Mouse (Mus musculus): ENCODE measurements at regions not wholly inside any gene's neighbourhood (a gene's known extent, or its start where the extent isn't known, plus 50 kb on each side); places are given as distances from the start of the nearest gene placed in this dataset.
"Not testable (repeated sequence)": the region's sequence is repeated elsewhere in the genome, so short reads cannot be mapped to it uniquely, and the experiment has no call there.

DNA sequence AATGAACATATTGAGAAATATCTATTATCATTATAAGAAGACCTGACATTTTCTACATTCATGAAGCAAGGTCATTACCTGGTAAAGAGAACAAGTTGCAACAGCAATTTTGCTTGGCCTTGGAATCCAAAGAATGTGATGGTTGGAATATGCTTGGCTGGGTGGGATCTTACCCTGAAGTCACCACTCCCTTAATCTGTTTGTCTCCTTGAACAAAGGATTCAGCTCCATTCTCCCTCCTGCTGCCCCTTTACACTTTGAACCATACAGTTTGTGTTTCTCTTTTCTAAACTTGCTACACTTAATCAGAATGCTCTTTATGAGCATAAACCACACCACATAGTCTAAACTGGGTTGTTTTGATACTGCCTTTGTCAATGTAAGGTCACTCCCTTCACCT lies 403.8 kb downstream of the Epm2a start:
- no peak for TF ChIP-seq CTCF (IDR thresholded peaks at IDR 0.05; ENCODE audit: low read depth)
- Histone ChIP-seq H3K9ac (no peak overlapping the region), H3K27ac (ENCODE audit: low read depth) (no peak overlapping the region), H3K36me3 (ENCODE audit: insufficient read depth) (no peaks in the 10 kb centered on the region), H3K4me3 (ENCODE audit: low read depth, low read length) (no peak overlapping the region), H3K4me1 (ENCODE audit: insufficient read depth) (no peaks in the 10 kb centered on the region), H3K4me2 (no peak overlapping the region), H3K9me3 (ENCODE audit: low read depth, low read length) (no peaks in the 10 kb centered on the region), H3K27me3 (ENCODE audit: insufficient read depth, low read length) (no peaks in the 10 kb centered on the region)
- no peak for ATAC-seq (ENCODE audit: insufficient read depth)
- DNase-seq = no peak

DNA sequence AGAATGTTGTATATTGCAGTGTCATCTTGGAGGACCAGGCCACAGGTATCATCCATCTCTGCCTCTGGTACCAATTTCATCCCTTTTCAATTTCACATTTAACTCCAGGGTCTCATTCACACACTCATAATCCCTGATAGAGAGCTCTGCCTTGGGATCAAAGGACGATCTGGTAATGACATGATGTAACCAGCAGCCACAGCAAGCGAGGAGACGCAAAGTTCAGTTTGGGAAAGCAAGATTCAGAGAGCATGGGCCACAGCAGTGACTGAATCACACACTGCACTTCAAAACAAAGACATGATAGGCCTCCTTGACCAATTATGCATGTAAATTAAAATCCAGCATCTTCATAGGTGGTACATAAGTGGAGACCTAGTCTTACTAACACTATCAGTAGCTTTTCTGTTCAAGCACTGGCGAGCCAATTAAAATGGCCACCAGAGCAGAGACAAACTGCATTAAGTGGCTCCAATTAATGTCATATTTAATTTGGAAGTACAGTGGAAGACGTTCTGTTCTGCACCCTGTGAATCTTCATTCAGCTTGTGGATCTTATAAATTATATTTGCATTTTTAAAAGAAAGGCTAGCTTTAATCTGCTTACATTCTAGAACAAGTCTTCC lies 412.0 kb downstream of the Epm2a start:
- no peak overlapping the region for H3K27ac ChIP-seq (ENCODE audit: low read depth)
- H3K4me2 ChIP-seq = no peak overlapping the region
- no peaks in the 10 kb centered on the region for H3K9me3 ChIP-seq (ENCODE audit: low read depth, low read length)
- WGBS = 83% methylated on average over 5 of the region's 5 CpGs
- no peak overlapping the region for H3K4me3 ChIP-seq (ENCODE audit: low read depth, low read length)
- no peak for DNase-seq
- TF ChIP-seq CTCF (IDR thresholded peaks at IDR 0.05; ENCODE audit: low read depth) = no peak
- no peak overlapping the region for H3K9ac ChIP-seq
- no peaks in the 10 kb centered on the region for H3K27me3 ChIP-seq (ENCODE audit: insufficient read depth, low read length)
- H3K36me3 ChIP-seq (ENCODE audit: insufficient read depth) = no peaks in the 10 kb centered on the region
- no peaks in the 10 kb centered on the region for H3K4me1 ChIP-seq (ENCODE audit: insufficient read depth)
- no peak for ATAC-seq (ENCODE audit: insufficient read depth)

DNA sequence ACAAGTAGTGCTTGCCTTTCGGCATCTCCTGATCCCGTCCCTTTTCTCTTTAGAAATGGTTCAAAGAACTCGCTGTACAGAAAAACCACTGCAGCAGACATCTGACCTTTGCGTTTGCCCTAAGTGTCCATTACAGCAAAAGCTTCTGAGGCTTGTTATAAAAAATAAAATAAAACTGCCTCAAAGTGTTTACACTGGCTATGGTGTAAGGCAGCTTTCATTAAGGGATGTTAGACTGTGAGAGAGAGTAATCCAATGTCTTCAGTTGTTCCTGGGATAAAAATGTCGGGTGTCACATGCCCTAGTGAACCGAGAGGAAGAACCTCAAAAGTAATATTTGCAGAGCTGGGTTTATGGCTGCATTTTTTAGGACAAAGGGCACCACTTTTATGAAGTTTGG lies 434.7 kb downstream of the Epm2a start:
- 73% methylated on average over 6 of the region's 6 CpGs for WGBS
- no peak overlapping the region for H3K9ac ChIP-seq
- no peaks in the 10 kb centered on the region for H3K4me1 ChIP-seq (ENCODE audit: insufficient read depth)
- H3K27ac ChIP-seq (ENCODE audit: low read depth) = no peak overlapping the region
- H3K4me3 ChIP-seq (ENCODE audit: low read depth, low read length) = no peak overlapping the region
- ATAC-seq (ENCODE audit: insufficient read depth) = no peak
- H3K36me3 ChIP-seq (ENCODE audit: insufficient read depth) = no peaks in the 10 kb centered on the region
- no peak for DNase-seq
- H3K27me3 ChIP-seq (ENCODE audit: insufficient read depth, low read length) = no peaks in the 10 kb centered on the region
- no peaks in the 10 kb centered on the region; the same call in 1 of the 2 replicates for H3K9me3 ChIP-seq (ENCODE audit: low read depth, low read length)
- H3K4me2 ChIP-seq = no peak overlapping the region
- no peak for TF ChIP-seq CTCF (IDR thresholded peaks at IDR 0.05; ENCODE audit: low read depth)

DNA sequence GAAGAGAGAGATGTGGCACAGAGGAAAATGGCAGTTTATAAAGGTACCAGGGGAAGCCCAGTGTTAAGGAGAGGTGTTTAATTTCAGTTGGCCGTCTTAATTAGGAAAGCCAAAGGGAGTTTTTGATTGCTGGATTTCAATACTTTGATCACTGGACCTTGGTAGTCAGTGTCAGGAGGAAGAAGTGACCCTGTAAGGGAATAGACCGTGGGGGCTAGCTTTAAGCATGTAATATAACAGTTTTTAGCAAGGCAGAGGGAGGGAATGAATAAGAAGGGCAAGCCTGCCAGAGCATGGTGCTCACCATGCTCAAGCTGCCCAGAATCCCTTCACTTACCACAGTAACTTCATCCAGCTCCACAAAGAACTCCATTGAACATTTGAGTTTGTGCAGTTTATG lies 437.1 kb downstream of the Epm2a start:
- H3K4me1 ChIP-seq (ENCODE audit: insufficient read depth) = no peaks in the 10 kb centered on the region
- H3K9ac ChIP-seq = no peak overlapping the region
- H3K4me2 ChIP-seq = no peak overlapping the region
- 79% methylated on average over 2 of the region's 2 CpGs for WGBS
- no peaks in the 10 kb centered on the region for H3K9me3 ChIP-seq (ENCODE audit: low read depth, low read length)
- ATAC-seq (ENCODE audit: insufficient read depth) (no peak), DNase-seq (no peak)
- no peak for TF ChIP-seq CTCF (IDR thresholded peaks at IDR 0.05; ENCODE audit: low read depth)
- no peak overlapping the region for H3K27ac ChIP-seq (ENCODE audit: low read depth)
- no peak overlapping the region for H3K4me3 ChIP-seq (ENCODE audit: low read depth, low read length)
- no peaks in the 10 kb centered on the region for H3K27me3 ChIP-seq (ENCODE audit: insufficient read depth, low read length)
- H3K36me3 ChIP-seq (ENCODE audit: insufficient read depth) = no peaks in the 10 kb centered on the region

DNA sequence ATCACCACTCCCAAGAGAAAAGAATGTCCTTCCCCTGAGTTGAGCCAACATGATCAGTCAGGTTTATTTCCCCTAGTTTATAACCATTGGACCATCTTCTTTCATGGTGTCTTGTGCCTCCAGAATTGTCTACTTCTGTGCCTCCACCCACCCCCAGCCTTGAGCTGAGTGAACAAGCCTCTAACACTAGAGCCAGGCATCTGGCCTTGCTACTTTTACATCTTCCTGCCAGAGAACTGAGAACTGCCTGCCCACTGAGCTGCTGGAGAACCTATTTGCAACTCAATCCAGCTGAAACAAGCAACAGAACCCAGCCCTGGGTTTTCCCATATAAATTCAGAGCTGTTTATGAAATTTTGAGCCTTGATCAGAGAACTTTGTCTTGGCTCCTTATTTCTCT lies 444.0 kb downstream of the Epm2a start:
- no peaks in the 10 kb centered on the region for H3K36me3 ChIP-seq (ENCODE audit: insufficient read depth)
- H3K27ac ChIP-seq (ENCODE audit: low read depth) = no peak overlapping the region
- H3K4me1 ChIP-seq (ENCODE audit: insufficient read depth) = no peaks in the 10 kb centered on the region
- no peak for DNase-seq
- no peak for ATAC-seq (ENCODE audit: insufficient read depth)
- H3K9ac ChIP-seq = no peak overlapping the region
- TF ChIP-seq CTCF (IDR thresholded peaks at IDR 0.05; ENCODE audit: low read depth) = no peak
- H3K4me2 ChIP-seq = no peak overlapping the region
- H3K9me3 ChIP-seq (ENCODE audit: low read depth, low read length) = no peaks in the 10 kb centered on the region
- no peaks in the 10 kb centered on the region for H3K27me3 ChIP-seq (ENCODE audit: insufficient read depth, low read length)
- H3K4me3 ChIP-seq (ENCODE audit: low read depth, low read length) = no peak overlapping the region

DNA sequence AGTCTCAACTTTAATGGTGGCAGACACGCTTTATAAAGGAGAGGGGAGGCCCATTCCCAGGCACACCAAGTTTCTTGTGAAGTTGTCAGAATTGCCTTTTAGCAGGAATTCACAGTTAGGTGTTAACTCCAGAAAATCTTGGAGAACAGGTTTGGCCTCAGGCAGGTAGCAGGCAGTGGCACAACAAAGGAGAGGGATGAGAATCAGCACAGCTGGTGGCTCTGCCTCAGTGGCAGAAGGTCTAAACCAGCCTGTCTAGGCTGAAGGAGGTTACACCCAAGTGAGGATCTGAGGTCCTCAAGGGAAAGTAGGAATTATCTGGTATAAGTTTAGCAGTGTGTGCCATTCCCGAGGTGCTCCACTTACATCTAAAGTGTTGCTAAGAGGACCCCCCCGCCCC lies 456.3 kb downstream of the Epm2a start:
- Histone ChIP-seq H3K27me3 (ENCODE audit: insufficient read depth, low read length) (no peaks in the 10 kb centered on the region), H3K27ac (ENCODE audit: low read depth) (no peak overlapping the region), H3K9me3 (ENCODE audit: low read depth, low read length) (no peaks in the 10 kb centered on the region), H3K36me3 (ENCODE audit: insufficient read depth) (no peaks in the 10 kb centered on the region), H3K4me3 (ENCODE audit: low read depth, low read length) (no peak overlapping the region), H3K4me2 (no peak overlapping the region), H3K9ac (no peak overlapping the region), H3K4me1 (ENCODE audit: insufficient read depth) (no peaks in the 10 kb centered on the region)
- 80% methylated on average over 3 of the region's 3 CpGs for WGBS
- DNase-seq (no peak), ATAC-seq (ENCODE audit: insufficient read depth) (no peak)
- no peak for TF ChIP-seq CTCF (IDR thresholded peaks at IDR 0.05; ENCODE audit: low read depth)

DNA sequence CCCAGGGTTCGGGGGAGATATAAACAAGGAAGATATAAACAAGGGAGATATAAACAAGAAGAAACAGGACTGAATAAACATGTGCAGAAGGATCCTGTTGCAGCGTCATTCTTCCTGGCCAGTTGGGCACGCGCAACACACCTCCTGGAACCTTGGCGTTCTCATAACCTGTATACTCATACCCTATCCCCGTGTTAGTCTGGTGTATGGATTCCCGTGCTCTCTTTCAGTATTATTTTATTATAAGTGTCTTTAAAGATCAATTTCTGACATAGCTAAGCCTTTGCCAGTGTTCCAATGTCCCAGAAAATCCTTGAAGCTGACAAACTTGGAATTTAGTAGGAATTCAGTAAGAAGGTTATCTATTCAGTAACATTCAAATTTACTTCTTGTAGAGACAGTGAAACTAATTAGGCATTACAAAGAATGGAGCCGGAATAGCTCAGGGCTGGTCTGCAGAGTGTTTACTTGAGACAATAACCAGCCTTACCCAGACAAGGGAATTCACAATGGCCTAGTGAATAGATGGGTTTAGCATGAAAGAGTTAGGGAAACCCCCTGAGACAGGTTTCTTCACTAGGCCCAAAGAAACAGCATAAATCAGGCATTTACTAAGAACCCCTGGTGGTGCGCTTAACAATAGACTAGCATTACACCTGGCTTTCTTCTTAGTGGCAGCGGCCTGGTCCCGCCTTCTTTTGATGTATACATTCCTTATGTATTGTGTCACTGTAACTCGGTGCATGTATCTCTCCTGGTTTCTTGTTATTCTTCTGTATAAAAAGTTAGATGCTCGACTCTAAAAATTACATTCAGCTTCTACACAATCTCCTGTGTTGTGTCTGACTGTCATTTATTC lies 458.4 kb downstream of the Epm2a start:
- not testable (repeated sequence) for H3K27ac ChIP-seq (ENCODE audit: low read depth); H3K4me3 ChIP-seq (ENCODE audit: low read depth, low read length); H3K4me1 ChIP-seq (ENCODE audit: insufficient read depth); H3K36me3 ChIP-seq (ENCODE audit: insufficient read depth); H3K9ac ChIP-seq; H3K9me3 ChIP-seq (ENCODE audit: low read depth, low read length); ATAC-seq (ENCODE audit: insufficient read depth); H3K27me3 ChIP-seq (ENCODE audit: insufficient read depth, low read length); DNase-seq; H3K4me2 ChIP-seq
- 79% methylated on average over 13 of the region's 13 CpGs for WGBS

Data from lung, embryonic 14.5 days (tissue).